Mouse (Mus musculus) olfactory bulb, adult 2 months (tissue): ENCODE measurements around the gene Sycp2. TPM values are rescaled to one million over a fixed set of nuclear protein-coding genes. Genes with fewer than 3 reads are reported as not detected.

Experiments
- H3K27ac ChIP-seq: fragments of 200-500 bp; 2 replicates; pipeline ENCODE4 v1.5.1; 2012; ENCODE audit warnings: low read depth, low read length; ENCODE audit not compliant: insufficient read depth
- H3K4me1 ChIP-seq: fragments of 200-500 bp; 2 replicates; pipeline ENCODE4 v1.6.1; 2012; ENCODE audit warnings: low read length; ENCODE audit not compliant: control insufficient read depth, insufficient read depth
- H3K4me3 ChIP-seq: fragments of 200-500 bp; 2 replicates; pipeline ENCODE4 v1.5.1; 2012; ENCODE audit warnings: mild to moderate bottlenecking, low read depth, low read length, moderate library complexity; ENCODE audit not compliant: insufficient read depth
- CTCF ChIP-seq: fragments of 200-500 bp; IDR thresholded peaks from 2 replicates; pipeline ENCODE4 v1.5.1; 2012; ENCODE audit warnings: low read depth, mild to moderate bottlenecking, low read length, moderate library complexity; ENCODE audit not compliant: insufficient read depth
- POLR2A ChIP-seq: fragments of 200-500 bp; IDR thresholded peaks from 2 replicates; pipeline ENCODE4 v1.6.1; 2012; ENCODE audit warnings: mild to moderate bottlenecking, low read depth, low read length, moderate library complexity; ENCODE audit not compliant: insufficient read depth
- WGBS: fragments of 180-500 bp; shearing (Covaris S2); methylation state at CpG from one replicate; pipeline ENCODE4 v1.1.7; 2018; 5-methylcytosine and 5-hydroxymethylcytosine counted together
- polyA plus RNA-seq: library from polyadenylated mRNA; stranded (reverse); fragments of >200 nt; gene quantifications from 2 replicates; pipeline ENCODE4 v1.2.4, GENCODE M21; 2012; ENCODE audit warnings: low replicate concordance; ENCODE audit not compliant: missing spikeins, insufficient read depth, insufficient read length

Gene Sycp2
- polyA plus RNA-seq, 1 experiment: not detected

DNA sequence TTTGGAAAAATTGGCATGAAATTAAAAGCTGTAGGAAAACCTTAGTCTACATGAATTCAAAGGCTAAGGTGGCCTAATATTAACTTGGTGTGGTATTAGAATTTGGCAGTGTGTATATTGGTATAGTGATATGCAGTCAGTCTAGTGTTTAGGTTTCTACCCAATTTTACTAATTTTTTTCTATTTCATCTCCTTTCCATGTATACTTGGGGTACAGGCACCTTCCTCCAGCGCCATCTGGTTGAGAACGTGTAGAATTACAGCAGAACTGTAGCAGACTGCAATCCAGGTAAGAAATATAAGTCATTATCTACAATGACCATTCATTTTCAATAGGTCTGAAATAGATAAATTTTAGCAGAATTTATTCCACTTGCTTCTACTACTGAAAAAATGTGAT lies 68.4 kb downstream of the Sycp2 start:
- WGBS: 5% methylated on average over 2 of the region's 2 CpGs
- H3K27ac ChIP-seq: no peak overlapping the region
- no peak overlapping the region for H3K4me3 ChIP-seq
- TF ChIP-seq POLR2A: no peak
- TF ChIP-seq CTCF: no peak
- no peaks in the 10 kb centered on the region for H3K4me1 ChIP-seq

- WGBS: 50% methylated on average over 1 of the region's 1 CpGs
- H3K4me1 ChIP-seq: no peaks in the 10 kb centered on the region
- no peak overlapping the region for H3K4me3 ChIP-seq
- H3K27ac ChIP-seq: no peak overlapping the region
- TF ChIP-seq POLR2A (no peak), CTCF (no peak)
Measured at GRCm38 (mm10) chr2:178337878-178338277, 69.6 kb downstream of the Sycp2 start.

- Histone ChIP-seq H3K27ac (0 out of 2 replicates have a peak overlapping the region, but pooled peaks have one; percentile 9), H3K4me3 (no peak overlapping the region), H3K4me1 (peaks cover 19% of the 10 kb centered on the region)
- TF ChIP-seq POLR2A (no peak), CTCF (no peak)
- WGBS: 13% methylated on average over 1 of the region's 1 CpGs
Measured at GRCm38 (mm10) chr2:178329986-178330385, 77.5 kb downstream of the Sycp2 start.

GRCm38 (mm10) chr2:178329551-178329950 lies 77.9 kb downstream of the Sycp2 start:
- WGBS: 36% methylated on average over 5 of the region's 5 CpGs
- no peak for TF ChIP-seq POLR2A
- no peak for TF ChIP-seq CTCF
- Histone ChIP-seq H3K4me3 (peak overlapping the region; percentile 12; the same call in 1 of the 2 replicates), H3K4me1 (peaks cover 19% of the 10 kb centered on the region), H3K27ac (0 out of 2 replicates have a peak overlapping the region, but pooled peaks have one; percentile 9)

DNA sequence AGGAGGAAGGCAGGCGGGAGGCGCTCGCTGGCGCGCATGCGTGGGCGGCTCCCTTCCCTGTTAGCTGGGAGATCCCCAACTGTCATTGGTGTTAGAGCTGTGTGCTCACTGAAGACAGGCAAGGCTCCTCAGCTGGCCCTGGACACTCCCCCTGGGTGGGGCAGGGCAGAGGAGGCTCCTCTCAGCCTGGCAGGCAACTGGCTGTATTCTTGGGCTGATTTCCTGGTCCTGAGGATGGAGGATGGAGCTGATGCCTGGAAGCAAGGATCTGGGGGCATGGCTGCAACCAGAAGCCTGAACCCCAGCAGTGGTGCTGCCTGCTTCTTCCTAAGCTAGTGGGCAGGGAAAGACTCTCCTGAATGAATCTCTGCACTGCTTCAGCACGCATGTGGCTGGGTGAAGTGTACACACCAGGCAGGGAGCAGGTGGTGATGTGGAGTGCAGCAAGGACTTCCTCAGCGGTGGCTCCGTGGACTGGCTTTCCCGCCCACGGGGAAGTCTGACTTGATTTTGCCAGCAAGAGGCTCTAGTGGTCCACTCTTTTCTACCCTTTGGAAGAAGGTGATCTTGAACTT lies 79.9 kb downstream of the Sycp2 start:
- WGBS: 3% methylated on average over 12 of the region's 12 CpGs
- Histone ChIP-seq H3K4me1 (peaks cover 21% of the 10 kb centered on the region), H3K4me3 (peak overlapping the region; percentile 48), H3K27ac (peak overlapping the region; percentile 95)
- TF ChIP-seq CTCF: no peak
- 0 out of 2 replicates have a peak, but pooled peaks have one; percentile 15 for TF ChIP-seq POLR2A

GRCm38 (mm10) chr2:178326750-178327465 lies 80.6 kb downstream of the Sycp2 start:
- Histone ChIP-seq H3K27ac (peak overlapping the region; percentile 67; the same call in 1 of the 2 replicates), H3K4me1 (peaks cover 26% of the 10 kb centered on the region), H3K4me3 (no peak overlapping the region)
- TF ChIP-seq POLR2A (no peak; the same call in 1 of the 2 replicates), CTCF (no peak)
- 5% methylated on average over 5 of the region's 5 CpGs for WGBS

GRCm38 (mm10) chr2:178326067-178326466 lies 81.4 kb downstream of the Sycp2 start:
- no peak overlapping the region for H3K4me3 ChIP-seq
- WGBS: 92% methylated on average over 10 of the region's 10 CpGs

DNA sequence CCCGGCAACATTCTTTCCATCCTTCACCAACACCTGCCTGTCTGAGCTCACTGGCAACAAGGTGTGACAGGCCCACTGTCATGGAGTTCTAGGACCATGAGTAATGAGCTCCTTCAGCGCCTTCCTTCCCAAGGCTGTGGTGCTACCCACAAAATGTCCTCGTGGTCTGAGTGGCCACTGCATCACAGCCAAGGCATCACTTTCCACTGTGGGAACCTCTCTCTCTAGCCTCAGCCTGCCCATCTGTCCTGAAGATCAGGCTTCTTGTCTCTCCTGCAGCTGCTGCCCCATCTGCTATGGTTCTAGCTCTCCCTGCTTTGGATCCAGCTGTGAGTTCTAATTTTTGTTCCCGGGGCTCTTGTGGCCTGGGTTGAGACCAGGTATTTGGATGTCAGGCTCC lies 82.7 kb downstream of the Sycp2 start:
- no peak overlapping the region for H3K4me3 ChIP-seq
- no peak overlapping the region for H3K27ac ChIP-seq
- 75% methylated on average over 4 of the region's 4 CpGs for WGBS
- peaks cover 40% of the 10 kb centered on the region for H3K4me1 ChIP-seq
- no peak for TF ChIP-seq POLR2A
- TF ChIP-seq CTCF: no peak

More at GRCm38 (mm10) chr2:178326067-178326466, 81.4 kb downstream of the Sycp2 start:
- TF ChIP-seq POLR2A: no peak
- H3K4me1 ChIP-seq: peaks cover 31% of the 10 kb centered on the region
- H3K27ac ChIP-seq: peak overlapping the region; percentile 67; the same call in 1 of the 2 replicates

GRCm38 (mm10) chr2:178324410-178324809 lies 83.1 kb downstream of the Sycp2 start:
- Histone ChIP-seq H3K27ac (no peak overlapping the region), H3K4me1 (peaks cover 44% of the 10 kb centered on the region), H3K4me3 (no peak overlapping the region)
- TF ChIP-seq CTCF: no peak
- no peak for TF ChIP-seq POLR2A
- 91% methylated on average over 3 of the region's 3 CpGs for WGBS
